Mouse (Mus musculus) lung, postnatal 0 days (tissue): ENCODE data around the gene 4930505A04Rik.

Source experiments
- CTCF ChIP-seq: IDR thresholded peaks from 2 replicates; pipeline ENCODE4 v1.5.1; 2016; ENCODE audit warnings: antibody characterized with exemption, mild to moderate bottlenecking
- EP300 ChIP-seq: IDR thresholded peaks from 2 replicates; pipeline ENCODE4 v1.6.1; 2016; ENCODE audit warnings: antibody characterized with exemption, mild to moderate bottlenecking, control low read depth

DNA sequence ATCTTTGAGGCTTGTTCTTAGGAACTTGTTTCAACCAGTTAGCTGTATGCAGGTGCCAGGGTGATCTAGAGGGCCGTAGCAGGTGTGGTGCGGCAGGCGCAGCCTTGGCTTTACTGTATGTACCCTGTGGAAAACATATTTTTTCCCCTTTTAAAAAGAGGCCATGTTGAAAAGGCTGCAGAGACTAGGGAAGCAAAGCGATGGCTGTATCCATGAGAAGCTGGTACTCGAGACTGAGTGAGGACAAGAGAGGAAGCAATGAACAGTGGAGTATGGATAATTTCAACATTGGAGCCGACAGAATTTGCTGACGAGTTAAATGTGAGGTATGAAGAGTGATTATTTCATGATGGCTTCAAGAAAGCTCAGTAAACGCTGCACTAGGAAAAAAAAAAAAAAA lies 440 bp downstream of the 4930505A04Rik start:
- no peak for TF ChIP-seq EP300
- no peak for TF ChIP-seq CTCF
